16 mouse cellular contexts compared by ENCODE assay signal in the genomic region with DNA sequence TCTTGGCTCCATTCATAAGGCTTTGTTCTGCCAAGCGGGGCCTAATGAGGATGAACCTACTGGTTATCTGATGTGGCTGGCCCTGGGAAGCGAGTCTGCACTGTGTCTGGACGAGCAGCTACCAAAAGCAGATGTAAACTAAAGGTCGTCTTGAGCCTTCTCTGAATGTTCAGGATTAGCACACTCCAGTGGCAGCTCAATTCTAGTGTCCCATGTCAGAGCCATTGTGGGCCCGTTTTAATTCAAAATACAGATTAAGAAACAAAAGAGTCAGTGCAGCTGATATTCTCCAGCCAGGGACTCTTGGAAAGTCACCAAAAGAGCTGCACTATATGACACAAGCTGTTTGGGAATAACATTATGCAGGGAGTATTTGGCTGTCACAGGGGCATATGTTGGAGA.
DNase-seq lines count a peak whose midpoint lies in the region; ATAC-seq lines count a peak whose summit lies in the region.
"Had no signal": no experiment of that assay in that cellular context is flagged by ENCODE, and none has a peak within 500 bp of the region (broad histone marks: within the 10 kb centered on the region; RNA-seq: fewer than 3 reads in every experiment).

No protein-coding gene starts in this region.

- H3K27me3 ChIP-seq in hindbrain, embryonic 12.5 days, result no peaks in the 10 kb centered on the region
- no peaks in the 10 kb centered on the region for H3K27me3 ChIP-seq in hindbrain, embryonic 11.5 days (ENCODE audit: control insufficient read depth, insufficient read depth, low read length)
- H3K27me3 ChIP-seq in forebrain, embryonic 16.5 days (replicated peaks; ENCODE audit: control insufficient read depth, insufficient read depth, low read length), result no peaks in the 10 kb centered on the region
- H3K27me3 ChIP-seq in midbrain, embryonic 13.5 days, result 0 out of 2 replicates have a peak, but pooled peaks cover 3% of the 10 kb centered on the region
- no peaks in the 10 kb centered on the region for H3K27me3 ChIP-seq in kidney, embryonic 15.5 days
- H3K27me3 ChIP-seq: limb, embryonic 12.5 days had no signal

- no peaks in the 10 kb centered on the region for H3K36me3 ChIP-seq in hindbrain, embryonic 12.5 days
- H3K36me3 ChIP-seq in hindbrain, embryonic 11.5 days (ENCODE audit: control insufficient read depth, insufficient read depth, low read length), result no peaks in the 10 kb centered on the region
- no peaks in the 10 kb centered on the region for H3K36me3 ChIP-seq in forebrain, embryonic 16.5 days (ENCODE audit: control insufficient read depth, insufficient read depth)
- H3K36me3 ChIP-seq in midbrain, embryonic 13.5 days, result no peaks in the 10 kb centered on the region
- H3K36me3 ChIP-seq in kidney, embryonic 15.5 days, result no peaks in the 10 kb centered on the region
- H3K36me3 ChIP-seq: heart, embryonic 10.5 days; limb, embryonic 12.5 days had no signal

- H3K4me3 ChIP-seq in hindbrain, embryonic 12.5 days, result no peak overlapping the region
- H3K4me3 ChIP-seq in hindbrain, embryonic 11.5 days (ENCODE audit: low read depth, low read length), result no peak overlapping the region
- no peak overlapping the region for H3K4me3 ChIP-seq in forebrain, embryonic 16.5 days (replicated peaks; ENCODE audit: low read length)
- no peak overlapping the region for H3K4me3 ChIP-seq in midbrain, embryonic 13.5 days (replicated peaks)
- no peak overlapping the region for H3K4me3 ChIP-seq in kidney, embryonic 15.5 days (replicated peaks)
- H3K4me3 ChIP-seq: heart, embryonic 10.5 days; limb, embryonic 12.5 days had no signal

- WGBS in hindbrain, embryonic 12.5 days, result 37% methylated on average over 5 of the region's 5 CpGs
- 56% methylated on average over 5 of the region's 5 CpGs for WGBS in hindbrain, embryonic 11.5 days
- 10% methylated on average over 5 of the region's 5 CpGs for WGBS in forebrain, embryonic 16.5 days
- WGBS in midbrain, embryonic 13.5 days, result 12% methylated on average over 5 of the region's 5 CpGs
- 71% methylated on average over 5 of the region's 5 CpGs for WGBS in kidney, embryonic 15.5 days

- H3K4me1 ChIP-seq in hindbrain, embryonic 12.5 days, result no peaks in the 10 kb centered on the region
- no peaks in the 10 kb centered on the region for H3K4me1 ChIP-seq in hindbrain, embryonic 11.5 days (replicated peaks; ENCODE audit: control insufficient read depth, insufficient read depth, low read length)
- peaks cover 21% of the 10 kb centered on the region for H3K4me1 ChIP-seq in forebrain, embryonic 16.5 days (replicated peaks; ENCODE audit: control insufficient read depth, insufficient read depth, low read length)
- H3K4me1 ChIP-seq in midbrain, embryonic 13.5 days (replicated peaks), result peaks cover 25% of the 10 kb centered on the region
- H3K4me1 ChIP-seq in kidney, embryonic 15.5 days, result peaks cover 4% of the 10 kb centered on the region; the same call in 1 of the 2 replicates
- H3K4me1 ChIP-seq: heart, embryonic 10.5 days had no signal

- H3K27ac ChIP-seq in hindbrain, embryonic 12.5 days, result no peak overlapping the region
- H3K27ac ChIP-seq in hindbrain, embryonic 11.5 days (ENCODE audit: low read depth, low read length), result no peak overlapping the region
- H3K27ac ChIP-seq in forebrain, embryonic 16.5 days (ENCODE audit: low read length), result peak overlapping the region; percentile 80
- no peak overlapping the region for H3K27ac ChIP-seq in midbrain, embryonic 13.5 days
- no peak overlapping the region for H3K27ac ChIP-seq in kidney, embryonic 15.5 days
- H3K27ac ChIP-seq: heart, embryonic 10.5 days; limb, embryonic 12.5 days; liver, embryonic 14.5 days had no signal

- ATAC-seq in hindbrain, embryonic 12.5 days (ENCODE audit: low FRiP score), result peak; percentile 29; the same call in 1 of the 2 replicates
- no peak for ATAC-seq in hindbrain, embryonic 11.5 days (ENCODE audit: low FRiP score)
- peak; percentile 94 for ATAC-seq in forebrain, embryonic 16.5 days
- ATAC-seq in midbrain, embryonic 13.5 days, result peak; percentile 75
- no peak for ATAC-seq in kidney, embryonic 15.5 days (replicated peaks; ENCODE audit: low FRiP score)
- ATAC-seq: intestine, postnatal 0 days had no signal

- DNase-seq in hindbrain, embryonic 11.5 days (ENCODE audit: low spot score), result no peak
- DNase-seq in brain, adult 2 months (ENCODE audit: low read depth, low spot score), result peak; percentile 50
- DNase-seq in spleen, adult 12 weeks (ENCODE audit: low spot score), result no peak
- DNase-seq in spleen, postnatal 10 days (ENCODE audit: low spot score in 2 of 2), result no peak
- DNase-seq: cerebellum, adult 11-12 months; gastrocnemius, postnatal 14 days; heart, postnatal 14 days; lung, postnatal 36 days had no signal

- no peaks in the 10 kb centered on the region for H3K9me3 ChIP-seq in hindbrain, embryonic 12.5 days (replicated peaks)
- no peaks in the 10 kb centered on the region for H3K9me3 ChIP-seq in hindbrain, embryonic 11.5 days (ENCODE audit: control insufficient read depth, low read length)
- no peaks in the 10 kb centered on the region for H3K9me3 ChIP-seq in forebrain, embryonic 16.5 days (ENCODE audit: control insufficient read depth, low read length)
- no peaks in the 10 kb centered on the region for H3K9me3 ChIP-seq in midbrain, embryonic 13.5 days
- no peaks in the 10 kb centered on the region for H3K9me3 ChIP-seq in kidney, embryonic 15.5 days (replicated peaks)
- H3K9me3 ChIP-seq: heart, embryonic 10.5 days; limb, embryonic 12.5 days had no signal

- H3K9ac ChIP-seq in hindbrain, embryonic 12.5 days, result no peak overlapping the region
- H3K9ac ChIP-seq in hindbrain, embryonic 11.5 days (ENCODE audit: low read depth, low read length), result no peak overlapping the region
- no peak overlapping the region for H3K9ac ChIP-seq in forebrain, embryonic 16.5 days (replicated peaks; ENCODE audit: low read depth, low read length)
- H3K9ac ChIP-seq in midbrain, embryonic 13.5 days (replicated peaks), result no peak overlapping the region
- H3K9ac ChIP-seq in kidney, embryonic 15.5 days, result no peak overlapping the region
- H3K9ac ChIP-seq: limb, embryonic 12.5 days; liver, embryonic 14.5 days had no signal

- H3K4me2 ChIP-seq in hindbrain, embryonic 12.5 days (replicated peaks), result no peak overlapping the region
- H3K4me2 ChIP-seq in hindbrain, embryonic 11.5 days (replicated peaks; ENCODE audit: low read depth, low read length), result no peak overlapping the region
- no peak overlapping the region for H3K4me2 ChIP-seq in forebrain, embryonic 16.5 days (ENCODE audit: low read length)
- H3K4me2 ChIP-seq in midbrain, embryonic 13.5 days (replicated peaks), result no peak overlapping the region
- no peak overlapping the region for H3K4me2 ChIP-seq in kidney, embryonic 15.5 days
- H3K4me2 ChIP-seq: limb, embryonic 12.5 days had no signal

Comparison
In these comparisons a context has a peak if more than half of its experiments do, and no peak if none do; other contexts are left out.
1. ATAC-seq: peak in hindbrain, embryonic 12.5 days (single experiment), forebrain, embryonic 16.5 days (single experiment) and midbrain, embryonic 13.5 days (single experiment); none in hindbrain, embryonic 11.5 days (single experiment) and kidney, embryonic 15.5 days (single experiment).